ENCODE assay signal across 8 mouse cellular contexts in genomic region chr7:73917633-73918311, GRCm38 (mm10).
DNase-seq lines count a peak whose midpoint lies in the region; ATAC-seq and TF ChIP-seq lines count a peak whose summit lies in the region.

No protein-coding gene starts in this region.

- H3K9ac ChIP-seq in intestine, embryonic 14.5 days (ENCODE audit: low read length): no peak overlapping the region
- no peak overlapping the region for H3K9ac ChIP-seq in intestine, postnatal 0 days (ENCODE audit: low read depth, low read length)
- no peak overlapping the region for H3K9ac ChIP-seq in forebrain, embryonic 14.5 days (ENCODE audit: low read length)
- no peak overlapping the region for H3K9ac ChIP-seq in neural tube, embryonic 15.5 days (replicated peaks)

- no peaks in the 10 kb centered on the region for H3K36me3 ChIP-seq in intestine, embryonic 14.5 days (ENCODE audit: control insufficient read depth, insufficient read depth, low read length)
- H3K36me3 ChIP-seq in intestine, postnatal 0 days (ENCODE audit: control insufficient read depth, insufficient read depth): no peaks in the 10 kb centered on the region
- no peaks in the 10 kb centered on the region for H3K36me3 ChIP-seq in forebrain, embryonic 14.5 days (ENCODE audit: control insufficient read depth, insufficient read depth, low read length)
- H3K36me3 ChIP-seq in neural tube, embryonic 15.5 days: no peaks in the 10 kb centered on the region

- H3K4me3 ChIP-seq in intestine, embryonic 14.5 days (ENCODE audit: low read depth, low read length): no peak overlapping the region
- H3K4me3 ChIP-seq in intestine, postnatal 0 days (ENCODE audit: low read depth, low read length): no peak overlapping the region
- H3K4me3 ChIP-seq in forebrain, embryonic 14.5 days (ENCODE audit: low read depth, low read length): no peak overlapping the region
- H3K4me3 ChIP-seq in neural tube, embryonic 15.5 days (replicated peaks): no peak overlapping the region

- ATAC-seq in intestine, embryonic 14.5 days (replicated peaks; ENCODE audit: low FRiP score, low TSS enrichment, low read depth): 0 out of 2 replicates have a peak, but pooled peaks have one; percentile 58
- no peak for ATAC-seq in intestine, postnatal 0 days
- ATAC-seq in forebrain, embryonic 14.5 days: peak; percentile 92
- peak; percentile 75 for ATAC-seq in neural tube, embryonic 15.5 days (ENCODE audit: low FRiP score)

- WGBS in intestine, embryonic 14.5 days: 56% methylated on average over 9 of the region's 9 CpGs
- 69% methylated on average over 9 of the region's 9 CpGs for WGBS in intestine, postnatal 0 days
- 16% methylated on average over 9 of the region's 9 CpGs for WGBS in forebrain, embryonic 14.5 days
- WGBS in neural tube, embryonic 15.5 days: 20% methylated on average over 9 of the region's 9 CpGs

- peak overlapping the region; percentile 47; the same call in 1 of the 2 replicates for H3K27ac ChIP-seq in intestine, embryonic 14.5 days (ENCODE audit: low read depth)
- H3K27ac ChIP-seq in intestine, postnatal 0 days (ENCODE audit: low read depth, low read length): no peak overlapping the region
- H3K27ac ChIP-seq in forebrain, embryonic 14.5 days (ENCODE audit: low read depth, low read length): peak overlapping the region; percentile 33
- peak overlapping the region; percentile 18 for H3K27ac ChIP-seq in neural tube, embryonic 15.5 days (replicated peaks)

- DNase-seq in intestine, embryonic 14.5 days (ENCODE audit: low spot score): no peak
- peak; percentile 98 for DNase-seq in forebrain, embryonic 14.5 days (ENCODE audit: low spot score)
- peak; percentile 67 to 72 for DNase-seq in layer of hippocampus, postnatal 10 days (ENCODE audit: low spot score in 2 of 2)
- DNase-seq in B cell, adult 2 months: no peak
- no peak for DNase-seq in gastrocnemius, adult 8-10 months (ENCODE audit: low spot score in 2 of 2)
- DNase-seq in spleen, postnatal 36 days (ENCODE audit: low spot score in 2 of 2): no peak

- TF ChIP-seq CTCF in intestine, postnatal 0 days (IDR thresholded peaks at IDR 0.05; ENCODE audit: low read depth): no peak

- no peak overlapping the region for H3K4me2 ChIP-seq in intestine, embryonic 14.5 days (ENCODE audit: low read length)
- no peak overlapping the region for H3K4me2 ChIP-seq in intestine, postnatal 0 days (replicated peaks; ENCODE audit: low read depth)
- H3K4me2 ChIP-seq in forebrain, embryonic 14.5 days (ENCODE audit: low read length): peak overlapping the region; percentile 14; the same call in 1 of the 2 replicates
- H3K4me2 ChIP-seq in neural tube, embryonic 15.5 days: no peak overlapping the region

- no peaks in the 10 kb centered on the region for H3K9me3 ChIP-seq in intestine, embryonic 14.5 days (ENCODE audit: control insufficient read depth, low read length)
- H3K9me3 ChIP-seq in intestine, postnatal 0 days (ENCODE audit: control insufficient read depth): no peaks in the 10 kb centered on the region
- no peaks in the 10 kb centered on the region for H3K9me3 ChIP-seq in forebrain, embryonic 14.5 days (replicated peaks; ENCODE audit: control insufficient read depth, low read length)
- H3K9me3 ChIP-seq in neural tube, embryonic 15.5 days (replicated peaks): no peaks in the 10 kb centered on the region

- H3K27me3 ChIP-seq in intestine, embryonic 14.5 days (replicated peaks; ENCODE audit: control insufficient read depth, insufficient read depth, low read length): no peaks in the 10 kb centered on the region
- no peaks in the 10 kb centered on the region for H3K27me3 ChIP-seq in intestine, postnatal 0 days (replicated peaks; ENCODE audit: control insufficient read depth, insufficient read depth, low read length)
- peaks cover 10% of the 10 kb centered on the region; the same call in 1 of the 2 replicates for H3K27me3 ChIP-seq in forebrain, embryonic 14.5 days (replicated peaks; ENCODE audit: control insufficient read depth, insufficient read depth, low read length)
- no peaks in the 10 kb centered on the region for H3K27me3 ChIP-seq in neural tube, embryonic 15.5 days (replicated peaks)

- 0 out of 2 replicates have a peak, but pooled peaks cover 13% of the 10 kb centered on the region for H3K4me1 ChIP-seq in intestine, embryonic 14.5 days (replicated peaks; ENCODE audit: control insufficient read depth, insufficient read depth, low read length)
- H3K4me1 ChIP-seq in intestine, postnatal 0 days (replicated peaks; ENCODE audit: control insufficient read depth, insufficient read depth, low read length): no peaks in the 10 kb centered on the region
- peaks cover 23% of the 10 kb centered on the region for H3K4me1 ChIP-seq in forebrain, embryonic 14.5 days (ENCODE audit: control insufficient read depth, insufficient read depth, low read length)
- H3K4me1 ChIP-seq in neural tube, embryonic 15.5 days: peaks cover 36% of the 10 kb centered on the region

Comparison
In these comparisons a context has a peak if more than half of its experiments do, and no peak if none do; other contexts are left out.
1. DNase-seq: peak in forebrain, embryonic 14.5 days (single experiment) and layer of hippocampus, postnatal 10 days (2 of 2); none in intestine, embryonic 14.5 days (single experiment), B cell, adult 2 months (0 of 2), gastrocnemius, adult 8-10 months (0 of 2) and spleen, postnatal 36 days (0 of 2).